Comparison of ENCODE assay signal across 47 mouse cellular contexts in genomic region chr13:22350813-22351212, GRCm38 (mm10). TPM values are rescaled to one million over a fixed set of nuclear protein-coding genes. Genes with fewer than 3 reads are reported as not detected.
"Had no signal": no experiment of that assay in that cellular context is flagged by ENCODE, and none has a peak within 500 bp of the region (broad histone marks: within the 10 kb centered on the region; RNA-seq: fewer than 3 reads in every experiment).

No protein-coding gene starts in this region.

- DNase-seq: left cerebral cortex, postnatal 4 days; liver; liver, embryonic 13.5 days; liver, postnatal 0 days; lung, adult 18-20 months; lung, adult 2 months; lung, embryonic 14.5 days; lung, postnatal 10 days; lung, postnatal 14 days; lung, postnatal 36 days; lung, postnatal 4 days; midbrain, embryonic 14.5 days had no signal

- H3K4me3 ChIP-seq: limb, embryonic 10.5 days; limb, embryonic 12.5 days; limb, embryonic 13.5 days; limb, embryonic 15.5 days; liver, embryonic 12.5 days; liver, embryonic 13.5 days; liver, embryonic 15.5 days; lung, embryonic 15.5 days; megakaryocyte, embryonic 14.5 days; midbrain, embryonic 10.5 days; midbrain, embryonic 12.5 days; midbrain, embryonic 13.5 days; midbrain, embryonic 15.5 days; myocyte; neural tube, embryonic 12.5 days had no signal

- ATAC-seq: liver, embryonic 12.5 days; liver, postnatal 0 days; lung, postnatal 0 days; midbrain, embryonic 13.5 days; midbrain, embryonic 15.5 days; midbrain, embryonic 16.5 days had no signal

- H3K4me2 ChIP-seq: limb, embryonic 12.5 days; limb, embryonic 13.5 days; limb, embryonic 15.5 days; liver, embryonic 11.5 days; liver, embryonic 12.5 days; liver, embryonic 13.5 days; liver, embryonic 15.5 days; lung, embryonic 14.5 days; lung, embryonic 15.5 days; midbrain, embryonic 11.5 days; midbrain, embryonic 12.5 days; midbrain, embryonic 13.5 days; midbrain, embryonic 15.5 days; neural tube, embryonic 12.5 days had no signal

- H3K27ac ChIP-seq: limb, embryonic 10.5 days; limb, embryonic 12.5 days; limb, embryonic 13.5 days; limb, embryonic 15.5 days; liver, embryonic 12.5 days; liver, embryonic 13.5 days; liver, embryonic 14.5 days; liver, embryonic 15.5 days; lung, embryonic 15.5 days; macrophage; midbrain, embryonic 10.5 days; midbrain, embryonic 12.5 days; midbrain, embryonic 13.5 days; midbrain, embryonic 15.5 days; neural tube, embryonic 12.5 days had no signal

- H3K9me3 ChIP-seq: limb, embryonic 10.5 days; limb, embryonic 12.5 days; limb, embryonic 13.5 days; limb, embryonic 15.5 days; liver, embryonic 12.5 days; liver, embryonic 13.5 days; liver, embryonic 15.5 days; lung, embryonic 15.5 days; midbrain, embryonic 10.5 days; midbrain, embryonic 12.5 days; midbrain, embryonic 13.5 days; midbrain, embryonic 15.5 days; neural tube, embryonic 12.5 days had no signal

- H3K27me3 ChIP-seq: limb, embryonic 12.5 days; limb, embryonic 13.5 days; limb, embryonic 15.5 days; liver, embryonic 12.5 days; liver, embryonic 13.5 days; liver, embryonic 15.5 days; lung, embryonic 15.5 days; megakaryocyte, embryonic 14.5 days; midbrain, embryonic 12.5 days; midbrain, embryonic 13.5 days; midbrain, embryonic 15.5 days; neural tube, embryonic 12.5 days had no signal

- H3K36me3 ChIP-seq: limb, embryonic 10.5 days; limb, embryonic 12.5 days; limb, embryonic 13.5 days; limb, embryonic 15.5 days; liver, embryonic 12.5 days; liver, embryonic 13.5 days; liver, embryonic 15.5 days; lung, embryonic 15.5 days; midbrain, embryonic 10.5 days; midbrain, embryonic 12.5 days; midbrain, embryonic 13.5 days; midbrain, embryonic 15.5 days; neural tube, embryonic 12.5 days had no signal

- H3K9ac ChIP-seq: limb, embryonic 12.5 days; limb, embryonic 13.5 days; limb, embryonic 15.5 days; liver, embryonic 12.5 days; liver, embryonic 13.5 days; liver, embryonic 14.5 days; liver, embryonic 15.5 days; liver, postnatal 0 days; lung, embryonic 14.5 days; lung, embryonic 15.5 days; midbrain, embryonic 12.5 days; midbrain, embryonic 13.5 days; midbrain, embryonic 15.5 days; neural tube, embryonic 12.5 days had no signal

- H3K4me1 ChIP-seq: limb, embryonic 10.5 days; limb, embryonic 12.5 days; limb, embryonic 13.5 days; limb, embryonic 15.5 days; liver, embryonic 12.5 days; liver, embryonic 13.5 days; liver, embryonic 15.5 days; lung, embryonic 15.5 days; megakaryocyte, embryonic 14.5 days; midbrain, embryonic 10.5 days; midbrain, embryonic 12.5 days; midbrain, embryonic 13.5 days; midbrain, embryonic 15.5 days; neural tube, embryonic 12.5 days had no signal

RNA-seq across cellular contexts. Expression of gene Vmn1r198, which starts 0.6 kb away (rescaled TPM):
- total RNA-seq: left cerebral cortex, postnatal 10 days; left cerebral cortex, postnatal 14 days; left cerebral cortex, postnatal 25 days; left cerebral cortex, postnatal 36 days; left cerebral cortex, postnatal 4 days; liver, adult 2 months; megakaryocyte progenitor cell, adult 5-6 weeks; megakaryocyte-erythroid progenitor cell, adult 5-6 weeks; midbrain, postnatal 0 days; monocyte, adult 5-6 weeks had no signal
- polyA plus RNA-seq: limb, embryonic 10.5 days; limb, embryonic 11.5 days; limb, embryonic 12.5 days; limb, embryonic 13.5 days; limb, embryonic 14.5 days; limb, embryonic 15.5 days; liver, adult 2 months; liver, embryonic 11.5 days; liver, embryonic 12.5 days; liver, embryonic 13.5 days; liver, embryonic 14.5 days; liver, embryonic 15.5 days; liver, embryonic 16.5 days; liver, postnatal 0 days; lung, adult 2 months; lung, embryonic 14.5 days; lung, embryonic 15.5 days; lung, embryonic 16.5 days; lung, postnatal 0 days; macrophage; midbrain, embryonic 10.5 days; midbrain, embryonic 11.5 days; midbrain, embryonic 12.5 days; midbrain, embryonic 13.5 days; midbrain, embryonic 14.5 days; midbrain, embryonic 15.5 days; midbrain, embryonic 16.5 days; midbrain, postnatal 0 days; myocyte; neural tube, embryonic 11.5 days; neural tube, embryonic 12.5 days had no signal

RNA-seq across cellular contexts. Expression of gene Vmn1r197, which starts 26.4 kb away (rescaled TPM):
- total RNA-seq: left cerebral cortex, postnatal 10 days; left cerebral cortex, postnatal 14 days; left cerebral cortex, postnatal 25 days; left cerebral cortex, postnatal 36 days; left cerebral cortex, postnatal 4 days; liver, adult 2 months; megakaryocyte progenitor cell, adult 5-6 weeks; megakaryocyte, adult 5-6 weeks; megakaryocyte-erythroid progenitor cell, adult 5-6 weeks; midbrain, postnatal 0 days; monocyte, adult 5-6 weeks had no signal
- polyA plus RNA-seq: limb, embryonic 10.5 days; limb, embryonic 11.5 days; limb, embryonic 12.5 days; limb, embryonic 13.5 days; limb, embryonic 14.5 days; limb, embryonic 15.5 days; liver, adult 2 months; liver, embryonic 11.5 days; liver, embryonic 12.5 days; liver, embryonic 13.5 days; liver, embryonic 14.5 days; liver, embryonic 15.5 days; liver, embryonic 16.5 days; liver, postnatal 0 days; lung, adult 2 months; lung, embryonic 14.5 days; lung, embryonic 15.5 days; lung, embryonic 16.5 days; lung, postnatal 0 days; macrophage; midbrain, embryonic 10.5 days; midbrain, embryonic 11.5 days; midbrain, embryonic 12.5 days; midbrain, embryonic 13.5 days; midbrain, embryonic 14.5 days; midbrain, embryonic 15.5 days; midbrain, embryonic 16.5 days; midbrain, postnatal 0 days; myocyte; neural tube, embryonic 11.5 days; neural tube, embryonic 12.5 days had no signal

RNA-seq across cellular contexts. Expression of gene Vmn1r199, which starts 28.8 kb away (rescaled TPM):
- total RNA-seq: left cerebral cortex, postnatal 10 days; left cerebral cortex, postnatal 14 days; left cerebral cortex, postnatal 25 days; left cerebral cortex, postnatal 36 days; left cerebral cortex, postnatal 4 days; liver, adult 2 months; megakaryocyte progenitor cell, adult 5-6 weeks; megakaryocyte, adult 5-6 weeks; megakaryocyte-erythroid progenitor cell, adult 5-6 weeks; midbrain, postnatal 0 days; monocyte, adult 5-6 weeks had no signal
- polyA plus RNA-seq: limb, embryonic 10.5 days; limb, embryonic 11.5 days; limb, embryonic 12.5 days; limb, embryonic 13.5 days; limb, embryonic 14.5 days; limb, embryonic 15.5 days; liver, adult 2 months; liver, embryonic 11.5 days; liver, embryonic 12.5 days; liver, embryonic 13.5 days; liver, embryonic 14.5 days; liver, embryonic 15.5 days; liver, embryonic 16.5 days; liver, postnatal 0 days; lung, adult 2 months; lung, embryonic 14.5 days; lung, embryonic 15.5 days; lung, embryonic 16.5 days; lung, postnatal 0 days; macrophage; midbrain, embryonic 10.5 days; midbrain, embryonic 11.5 days; midbrain, embryonic 12.5 days; midbrain, embryonic 13.5 days; midbrain, embryonic 14.5 days; midbrain, embryonic 15.5 days; midbrain, embryonic 16.5 days; midbrain, postnatal 0 days; myocyte; neural tube, embryonic 11.5 days; neural tube, embryonic 12.5 days had no signal

RNA-seq across cellular contexts. Expression of gene Vmn1r200, which starts 39.4 kb away (rescaled TPM):
- total RNA-seq: left cerebral cortex, postnatal 10 days; left cerebral cortex, postnatal 14 days; left cerebral cortex, postnatal 25 days; left cerebral cortex, postnatal 36 days; left cerebral cortex, postnatal 4 days; liver, adult 2 months; megakaryocyte progenitor cell, adult 5-6 weeks; megakaryocyte-erythroid progenitor cell, adult 5-6 weeks; midbrain, postnatal 0 days; monocyte, adult 5-6 weeks had no signal
- polyA plus RNA-seq: limb, embryonic 10.5 days; limb, embryonic 11.5 days; limb, embryonic 12.5 days; limb, embryonic 13.5 days; limb, embryonic 14.5 days; limb, embryonic 15.5 days; liver, adult 2 months; liver, embryonic 11.5 days; liver, embryonic 12.5 days; liver, embryonic 13.5 days; liver, embryonic 14.5 days; liver, embryonic 15.5 days; liver, embryonic 16.5 days; liver, postnatal 0 days; lung, adult 2 months; lung, embryonic 14.5 days; lung, embryonic 15.5 days; lung, embryonic 16.5 days; lung, postnatal 0 days; macrophage; midbrain, embryonic 10.5 days; midbrain, embryonic 12.5 days; midbrain, embryonic 15.5 days; midbrain, embryonic 16.5 days; midbrain, postnatal 0 days; myocyte; neural tube, embryonic 11.5 days had no signal
